Mouse (Mus musculus) G1E-ER4 (cell line): ENCODE measurements around the gene Acbd6. TPM values are rescaled to one million over a fixed set of nuclear protein-coding genes. Genes with fewer than 3 reads are reported as not detected.

Experiments
- GATA1 ChIP-seq: IDR thresholded peaks from one replicate; pipeline ENCODE4 v1.8.0; 2012; ENCODE audit warnings: low read length, inconsistent platforms
- polyA plus RNA-seq: library from polyadenylated mRNA; stranded (reverse); fragments of >175 nt; gene quantifications from 2 replicates; pipeline ENCODE4 v1.2.3, GENCODE M21; 2012

Gene Acbd6
- polyA plus RNA-seq, 1 experiment: 662 TPM

GRCm38 (mm10) chr1:155604706-155605105 lies 46.8 kb downstream of the Acbd6 start:
- TF ChIP-seq GATA1: no peak

- TF ChIP-seq GATA1: no peak
These were observed 47.7 kb downstream of the Acbd6 start for GRCm38 (mm10) chr1:155605391-155606155.

GRCm38 (mm10) chr1:155606156-155606531 lies 48.2 kb downstream of the Acbd6 start:
- no peak for TF ChIP-seq GATA1

GRCm38 (mm10) chr1:155608524-155608923 lies 50.6 kb downstream of the Acbd6 start:
- TF ChIP-seq GATA1: no peak

GRCm38 (mm10) chr1:155614426-155614825 lies 56.5 kb downstream of the Acbd6 start:
- no peak for TF ChIP-seq GATA1

GRCm38 (mm10) chr1:155621075-155621474 lies 63.2 kb downstream of the Acbd6 start:
- TF ChIP-seq GATA1: no peak

GRCm38 (mm10) chr1:155623192-155623591 lies 65.3 kb downstream of the Acbd6 start:
- TF ChIP-seq GATA1: no peak

- TF ChIP-seq GATA1: no peak
These were observed 69.8 kb downstream of the Acbd6 start for GRCm38 (mm10) chr1:155627746-155628145.

GRCm38 (mm10) chr1:155636648-155637047 lies 78.7 kb downstream of the Acbd6 start:
- no peak for TF ChIP-seq GATA1

- TF ChIP-seq GATA1: no peak
These were observed 87.9 kb downstream of the Acbd6 start for GRCm38 (mm10) chr1:155645816-155646215.

- no peak for TF ChIP-seq GATA1
These were observed 88.7 kb downstream of the Acbd6 start for GRCm38 (mm10) chr1:155646345-155647307.

- TF ChIP-seq GATA1: no peak
These were observed 92.4 kb downstream of the Acbd6 start for GRCm38 (mm10) chr1:155650121-155650846.

GRCm38 (mm10) chr1:155654961-155655360 lies 97.0 kb downstream of the Acbd6 start:
- TF ChIP-seq GATA1: no peak

- TF ChIP-seq GATA1: no peak
These were observed 98.4 kb downstream of the Acbd6 start for GRCm38 (mm10) chr1:155656321-155656720.

- no peak for TF ChIP-seq GATA1
These were observed 106.1 kb downstream of the Acbd6 start for GRCm38 (mm10) chr1:155663994-155664393.

GRCm38 (mm10) chr1:155675570-155675969 lies 117.7 kb downstream of the Acbd6 start:
- no peak for TF ChIP-seq GATA1
